Mouse (Mus musculus): ENCODE measurements around the gene Dtd1.

Gene Dtd1

DNA sequence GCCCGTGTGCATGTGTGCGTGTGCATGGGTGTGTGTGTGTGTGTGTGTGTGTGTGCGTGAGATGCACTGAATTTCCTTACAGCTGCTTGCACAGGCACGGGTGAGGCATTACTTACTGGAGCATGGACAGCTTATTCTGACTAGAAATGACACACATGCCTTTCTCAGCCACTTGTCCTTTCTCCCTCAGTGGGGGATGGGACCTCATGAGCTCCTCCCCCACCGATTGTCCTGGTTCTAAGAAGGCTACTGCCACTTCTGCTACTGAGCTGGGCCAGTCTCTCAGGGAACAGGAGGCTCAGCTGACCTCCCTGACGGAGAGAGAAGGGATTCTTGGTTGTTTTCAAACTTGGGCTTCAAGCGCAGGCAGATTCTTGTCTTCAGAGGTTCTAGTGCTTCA is 40.4 kb downstream of the Dtd1 start:
- no peak for DNase-seq (ENCODE audit: low read depth, low spot score)

DNA sequence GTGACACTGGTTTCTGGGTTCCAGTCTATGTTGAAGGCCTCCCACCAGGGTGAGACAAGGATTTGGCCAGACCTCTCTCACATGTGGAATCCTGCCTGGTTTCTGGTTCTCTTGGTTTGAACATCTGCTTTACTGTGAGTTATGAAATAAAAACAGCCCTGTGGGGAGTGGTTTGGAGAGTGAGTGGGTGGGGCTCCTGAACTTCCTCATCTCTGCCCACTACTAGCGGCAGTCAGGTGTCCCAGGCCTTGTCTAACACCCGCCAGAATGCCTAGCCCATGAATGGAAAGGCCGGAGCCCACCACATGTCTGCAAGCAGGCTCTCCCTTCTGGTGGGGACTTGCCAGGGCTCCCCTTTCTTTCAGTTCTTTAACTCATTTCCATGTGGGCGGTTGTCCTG is 42.3 kb downstream of the Dtd1 start:
- DNase-seq (ENCODE audit: low read depth, low spot score), result no peak

DNA sequence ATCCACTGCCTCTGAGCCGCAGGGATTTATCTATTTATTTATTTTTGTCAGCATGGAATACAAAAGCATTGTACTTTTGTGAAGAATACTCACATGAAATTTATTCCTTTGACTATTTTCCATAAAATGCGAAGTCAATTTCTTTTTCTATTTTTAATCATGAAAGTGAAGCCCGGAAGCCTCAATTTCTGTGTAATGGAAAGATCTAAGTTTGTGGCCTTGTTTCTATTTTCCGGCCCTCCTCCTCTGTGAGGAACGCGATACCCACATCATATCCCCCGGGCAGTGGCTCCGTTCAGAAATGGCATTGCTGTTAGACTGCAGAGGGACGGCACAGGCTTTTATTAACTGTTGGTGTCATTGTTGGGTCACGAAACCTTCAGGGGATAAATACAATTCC is 46.7 kb downstream of the Dtd1 start:
- no peak for DNase-seq (ENCODE audit: low read depth, low spot score)

DNA sequence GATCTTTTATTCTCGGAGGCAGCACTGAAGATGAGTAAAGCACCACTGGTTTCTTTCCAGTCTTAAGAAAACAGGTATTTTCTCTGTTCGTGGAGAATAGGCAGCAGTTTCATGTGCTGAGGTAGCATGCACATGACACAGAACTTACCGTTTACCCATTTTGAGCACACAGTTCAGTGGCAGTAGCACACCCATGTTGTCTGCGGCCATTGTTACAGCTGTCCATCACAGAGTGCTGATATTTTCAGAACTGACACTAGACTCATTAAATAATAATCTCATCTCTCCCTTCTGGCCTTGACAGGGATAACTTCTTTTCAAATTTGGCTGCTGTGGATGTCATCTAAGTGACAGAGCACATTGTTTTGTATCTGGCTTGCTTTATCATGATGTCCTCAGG is 47.5 kb downstream of the Dtd1 start:
- DNase-seq (ENCODE audit: low read depth, low spot score), result no peak

DNA sequence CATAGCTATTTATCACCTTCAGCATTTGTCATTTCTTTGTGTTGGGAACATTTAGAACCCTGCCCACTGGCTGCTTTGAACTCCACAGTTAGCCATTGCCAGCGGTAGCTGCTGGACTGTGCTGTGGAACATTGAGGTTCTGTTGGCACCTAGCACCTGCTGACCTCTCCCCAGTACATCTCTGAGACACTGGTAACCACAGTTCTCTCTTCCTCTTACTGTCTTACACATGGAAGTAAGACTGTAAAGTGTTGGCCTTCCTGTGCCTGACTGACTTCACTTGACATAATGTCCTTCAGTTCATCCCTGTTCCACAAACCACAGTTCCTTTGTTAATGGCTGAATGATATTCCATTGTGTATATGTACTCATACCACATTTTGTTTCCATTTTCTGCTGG is 50.3 kb downstream of the Dtd1 start:
- no peak for DNase-seq (ENCODE audit: low read depth, low spot score)

DNA sequence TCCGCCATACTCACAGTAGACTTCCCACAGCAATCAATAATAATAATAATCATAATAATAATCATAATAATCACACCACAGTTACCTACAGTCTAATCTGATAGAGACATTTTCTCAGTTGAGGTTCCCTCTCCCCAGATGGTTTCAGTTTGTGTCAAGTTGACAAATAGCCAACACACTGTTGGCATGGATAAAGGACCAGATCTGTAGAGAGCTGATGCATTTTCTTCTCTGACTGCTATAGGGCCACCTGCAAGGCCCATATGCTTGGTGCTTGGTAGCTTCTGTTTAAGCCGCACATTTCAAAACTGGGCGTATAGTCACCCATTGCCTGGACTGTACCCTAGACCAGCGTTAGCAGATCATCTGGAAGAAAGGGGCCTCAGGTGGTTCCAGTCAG is 53.1 kb downstream of the Dtd1 start:
- DNase-seq (ENCODE audit: low read depth, low spot score), result peak; percentile 82

DNA sequence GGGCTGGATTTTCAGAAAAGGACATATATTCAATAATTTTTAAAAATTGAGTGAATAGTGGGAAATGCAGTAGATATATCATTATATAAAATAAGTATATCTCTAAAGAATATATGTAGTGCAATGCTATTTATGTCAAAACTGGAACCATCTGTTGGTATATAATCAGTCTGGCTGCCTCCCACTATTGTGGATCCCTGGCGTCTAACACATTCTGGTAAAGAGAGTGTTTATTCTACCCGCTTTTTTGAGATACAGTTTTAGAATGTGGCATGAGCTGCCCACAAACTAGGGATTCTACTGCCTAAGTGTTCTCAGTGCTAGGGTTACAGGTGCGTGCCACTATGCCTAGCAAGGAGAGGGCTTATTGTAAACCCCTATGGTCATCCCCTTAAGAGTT is 55.6 kb downstream of the Dtd1 start:
- DNase-seq (ENCODE audit: low read depth, low spot score), result peak; percentile 79

DNA sequence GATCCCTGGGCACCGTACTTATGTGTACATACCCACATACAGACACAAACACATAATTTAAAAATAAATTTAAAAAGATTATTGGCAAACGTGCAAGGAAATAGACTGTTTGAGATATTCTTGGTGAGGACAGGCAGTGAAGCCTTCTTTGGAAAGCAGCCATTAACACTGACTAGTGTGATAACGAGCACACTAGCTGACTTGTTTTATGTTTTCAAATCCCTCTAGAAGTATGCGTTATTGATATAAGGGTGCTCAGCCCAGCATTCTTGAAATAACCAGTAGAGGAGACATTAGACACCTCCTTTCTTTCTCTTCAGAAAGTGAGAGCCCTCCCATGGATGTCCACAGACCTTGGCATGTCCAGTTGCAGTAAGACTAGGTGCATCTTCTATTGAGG is 68.8 kb downstream of the Dtd1 start:
- DNase-seq (ENCODE audit: low read depth, low spot score), result no peak

DNA sequence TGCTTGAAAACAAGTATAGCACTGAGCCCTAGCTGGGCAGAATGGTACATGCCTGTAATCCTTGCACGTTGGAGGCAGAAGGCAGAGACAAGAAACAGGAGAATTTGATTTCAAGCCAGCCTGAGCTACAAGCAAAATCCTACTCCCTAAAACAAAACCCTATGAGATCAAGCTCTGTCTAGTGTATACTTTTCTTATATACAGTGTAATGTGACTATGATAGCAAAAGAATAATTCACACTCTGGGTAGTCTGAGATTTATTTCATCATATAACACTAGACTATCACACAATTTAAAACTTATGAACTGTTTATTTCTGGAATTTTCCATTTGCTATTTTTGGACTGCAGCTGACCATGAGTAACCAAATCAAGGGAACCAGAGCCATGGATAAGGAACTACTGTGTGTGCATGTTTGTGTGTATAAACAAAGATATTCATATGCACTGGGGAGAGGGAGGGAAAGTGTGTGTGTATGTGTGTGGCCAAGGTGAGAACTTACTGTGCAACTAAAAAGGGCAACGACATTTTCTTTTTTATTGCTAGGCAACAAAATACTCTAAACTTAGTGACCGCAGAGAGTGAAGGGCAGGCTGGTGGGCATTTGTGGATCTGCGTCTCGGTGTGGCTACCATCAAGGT is 70.7 kb downstream of the Dtd1 start:
- no peak for DNase-seq (ENCODE audit: low read depth, low spot score)

DNA sequence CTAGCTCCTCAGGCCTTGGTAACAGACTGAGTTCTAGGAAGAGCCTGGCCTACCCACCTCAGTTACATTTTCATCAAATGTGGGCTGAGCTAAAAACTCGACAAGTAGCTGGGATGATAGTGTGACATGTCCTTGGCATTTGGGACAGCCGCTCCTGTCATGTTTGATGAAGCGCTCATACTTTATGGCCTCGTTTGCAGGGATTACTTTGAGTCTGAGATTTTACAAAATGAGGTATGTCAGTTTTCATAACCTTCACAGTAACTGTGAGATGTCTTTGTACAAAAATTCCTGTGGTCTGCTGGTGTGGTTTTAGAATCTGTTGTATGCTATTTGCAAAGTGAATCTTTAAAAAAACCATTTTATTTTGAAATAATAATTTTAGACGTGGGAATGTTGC is 72.7 kb downstream of the Dtd1 start:
- no peak for DNase-seq (ENCODE audit: low read depth, low spot score)

DNA sequence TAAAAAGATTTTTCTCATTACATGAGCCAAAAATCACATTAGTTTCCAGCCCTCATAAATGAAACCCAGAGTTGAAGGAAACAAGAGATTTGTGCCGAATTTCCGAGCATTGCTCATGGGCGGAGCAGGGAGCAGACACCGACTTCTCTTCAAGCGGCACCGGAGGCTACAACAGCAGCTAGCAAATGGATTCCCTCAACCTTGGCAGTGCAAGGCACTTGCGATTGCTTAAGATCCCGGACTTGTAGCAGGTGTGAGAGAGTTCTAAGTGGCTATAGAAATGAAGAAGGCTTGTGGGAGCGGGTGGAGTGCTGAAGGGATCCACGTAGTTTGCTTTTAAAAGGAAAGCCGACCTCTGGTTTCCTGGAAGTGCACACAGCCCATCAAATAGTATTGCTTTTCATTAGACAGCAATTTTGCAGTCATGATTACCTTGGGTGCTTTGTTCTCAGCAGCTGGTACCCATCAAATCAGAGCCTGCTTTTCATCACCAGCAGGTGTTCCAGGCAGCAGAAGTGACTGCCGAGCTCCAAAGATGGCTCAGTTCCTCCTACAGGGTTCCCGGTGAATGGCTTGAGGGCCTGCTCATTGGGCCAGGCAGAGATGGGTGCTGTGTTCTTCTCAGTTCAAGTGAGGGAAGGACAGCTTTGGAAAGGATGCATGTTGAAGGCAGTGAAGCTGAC is 77.0 kb downstream of the Dtd1 start:
- DNase-seq (ENCODE audit: low read depth, low spot score), result peak; percentile 61

DNA sequence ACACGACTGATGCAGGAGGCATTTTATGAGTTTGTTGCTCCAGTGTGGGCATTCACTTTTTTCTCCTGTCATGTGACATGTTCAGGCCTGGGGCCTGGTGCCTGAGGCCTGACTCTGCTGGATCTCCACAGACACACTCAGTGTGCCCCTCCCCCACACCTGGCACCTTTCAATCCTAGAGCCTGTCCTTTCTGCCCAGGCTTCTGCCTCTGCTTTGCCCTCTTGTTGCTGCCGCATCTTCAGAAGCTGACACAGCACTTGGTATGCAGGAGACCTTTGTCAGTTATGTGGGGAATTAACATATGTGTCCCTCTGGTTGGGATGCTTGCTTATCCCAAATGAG is 77.5 kb downstream of the Dtd1 start:
- DNase-seq (ENCODE audit: low read depth, low spot score), result no peak

DNA sequence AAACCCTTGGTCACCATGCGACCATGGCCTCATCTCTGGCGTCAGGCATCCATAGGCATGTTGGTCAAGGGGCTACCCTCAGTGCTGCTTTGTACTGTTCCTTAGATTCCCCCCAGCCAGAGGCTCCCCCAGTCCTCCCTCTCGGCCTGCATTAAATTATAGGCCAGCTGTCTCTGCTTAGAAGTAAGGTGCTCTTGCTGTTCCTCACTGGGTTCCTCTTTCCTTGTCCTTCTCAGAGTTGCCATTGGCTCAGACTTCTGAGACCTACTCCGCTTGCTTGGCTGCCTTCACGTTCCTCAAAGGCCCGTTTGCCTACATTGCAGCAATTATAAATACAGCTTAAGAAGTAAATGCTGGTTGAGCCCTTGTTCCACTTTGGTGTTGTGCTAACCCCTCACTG is 79.1 kb downstream of the Dtd1 start:
- DNase-seq (ENCODE audit: low read depth, low spot score), result no peak

DNA sequence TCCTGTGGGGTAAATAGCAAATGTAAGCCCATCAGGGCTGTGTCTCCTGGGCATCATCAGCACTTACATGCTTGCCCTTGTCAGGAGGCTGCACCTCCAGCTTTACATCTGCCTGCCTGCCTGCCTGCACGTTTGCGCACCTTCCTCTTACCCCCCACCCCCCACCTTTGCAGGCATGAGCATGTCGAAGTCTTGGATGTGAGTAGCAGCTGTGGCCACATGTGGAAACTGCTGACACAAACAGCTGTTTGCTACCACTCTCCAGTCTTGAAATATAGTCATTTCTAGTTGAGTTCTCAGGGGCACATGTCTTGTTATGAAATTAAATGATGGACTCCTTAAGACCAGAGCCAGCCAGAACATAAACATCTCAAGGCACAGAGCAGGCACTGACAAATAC is 79.7 kb downstream of the Dtd1 start:
- DNase-seq (ENCODE audit: low read depth, low spot score), result no peak

DNA sequence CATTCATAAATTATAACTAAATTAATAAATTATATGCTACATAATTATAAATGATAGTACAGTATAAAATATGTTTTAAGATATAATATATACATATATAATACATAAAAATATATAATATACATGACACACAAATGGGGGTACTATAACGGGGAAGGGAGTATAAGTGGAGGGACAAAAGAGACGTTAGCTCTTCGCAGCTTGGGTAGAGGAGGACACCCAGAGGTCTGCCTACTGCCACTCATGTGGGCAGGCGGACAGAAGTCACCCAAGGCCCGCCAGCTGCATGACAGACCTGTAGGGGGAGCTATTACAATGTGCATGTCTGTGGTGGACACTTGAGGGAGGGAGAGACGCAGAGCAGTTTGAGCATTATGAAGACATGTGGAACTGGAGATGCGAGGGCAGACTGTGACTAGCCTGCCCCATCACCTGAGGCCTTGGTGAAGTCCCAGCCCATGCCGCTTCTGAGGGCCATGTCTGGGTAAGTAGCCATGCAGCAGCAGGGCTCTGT is 92.6 kb downstream of the Dtd1 start:
- peak; percentile 48 for DNase-seq (ENCODE audit: low read depth, low spot score)

DNA sequence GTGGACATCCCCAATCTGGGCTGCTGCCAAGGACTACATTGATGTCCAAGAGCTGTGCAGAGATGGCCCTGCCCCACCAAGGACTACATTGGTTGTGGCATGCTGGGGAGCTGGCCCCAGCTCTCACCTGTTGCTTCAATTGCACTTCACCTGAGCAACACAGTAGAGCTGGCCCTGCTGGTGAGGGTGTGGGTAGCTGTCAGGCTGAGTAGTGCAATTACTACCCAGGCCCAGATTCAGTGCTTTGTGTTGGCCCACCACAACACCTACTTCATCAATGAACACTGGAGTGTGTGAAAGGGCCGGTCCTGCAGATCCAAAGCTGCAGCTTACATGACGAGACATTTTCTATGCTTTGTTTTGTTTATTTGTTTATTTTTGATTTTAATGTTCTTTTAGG is 93.1 kb downstream of the Dtd1 start:
- no peak for DNase-seq (ENCODE audit: low read depth, low spot score)

DNA sequence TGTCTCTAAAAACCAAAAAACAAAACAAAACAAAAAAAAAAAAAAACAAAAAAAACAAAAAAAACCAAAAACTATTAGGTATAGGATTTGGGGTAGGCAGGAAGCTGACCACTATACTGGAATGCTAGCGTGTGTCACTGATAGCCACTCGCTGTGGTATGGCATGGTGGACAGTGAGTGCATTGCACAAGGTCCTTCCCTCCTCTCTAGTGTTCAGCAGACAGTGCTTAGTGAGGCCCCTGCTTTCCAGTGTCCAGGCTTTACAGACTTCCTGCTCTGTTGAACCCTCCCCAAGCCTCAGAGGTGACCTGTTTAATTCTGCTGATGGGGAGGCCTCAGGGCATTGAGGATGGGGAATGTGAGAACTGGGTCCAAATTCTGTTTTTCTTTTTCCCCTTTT is 95.2 kb downstream of the Dtd1 start:
- no peak for DNase-seq (ENCODE audit: low read depth, low spot score)

DNA sequence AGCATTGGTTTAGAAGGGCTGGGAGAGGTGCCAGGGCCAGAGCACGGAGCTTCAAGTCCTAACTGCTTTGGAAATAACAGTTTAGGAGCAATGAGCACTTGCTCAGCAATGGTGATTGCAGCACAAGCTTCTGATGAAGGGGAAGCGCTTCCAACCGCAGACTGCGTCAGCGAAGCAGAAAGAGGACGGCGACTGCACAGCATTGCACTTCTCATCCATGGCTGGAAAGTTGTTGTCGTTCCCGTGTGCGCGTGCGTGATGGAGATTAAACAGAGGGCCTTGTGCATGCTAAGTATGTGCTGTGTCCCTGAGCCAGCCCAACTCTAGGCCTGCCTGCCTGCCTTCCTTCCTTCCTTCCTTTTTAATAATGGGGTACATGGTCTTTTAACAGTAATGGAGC is 98.3 kb downstream of the Dtd1 start:
- DNase-seq (ENCODE audit: low read depth, low spot score), result no peak

DNA sequence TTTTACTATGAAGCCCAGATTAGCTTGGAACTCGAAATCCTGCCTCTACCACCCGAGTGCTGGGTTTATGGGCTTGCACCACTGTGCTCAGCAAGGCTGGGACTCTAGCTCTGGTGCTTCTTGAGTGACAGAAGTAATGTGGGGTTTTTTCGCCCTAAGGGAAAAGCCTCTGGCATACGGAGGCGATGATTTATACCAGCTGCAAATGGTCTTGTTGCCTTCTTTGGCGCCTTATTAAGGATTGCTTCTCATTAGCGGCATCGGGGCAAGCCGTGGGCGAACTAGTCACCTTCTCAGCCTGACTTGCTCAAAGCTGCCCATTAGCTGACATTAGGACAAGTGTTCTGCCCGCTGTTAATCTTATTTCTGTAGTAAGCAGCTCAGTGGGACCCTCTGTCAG is 100.9 kb downstream of the Dtd1 start:
- peak; percentile 54 for DNase-seq (ENCODE audit: low read depth, low spot score)

DNA sequence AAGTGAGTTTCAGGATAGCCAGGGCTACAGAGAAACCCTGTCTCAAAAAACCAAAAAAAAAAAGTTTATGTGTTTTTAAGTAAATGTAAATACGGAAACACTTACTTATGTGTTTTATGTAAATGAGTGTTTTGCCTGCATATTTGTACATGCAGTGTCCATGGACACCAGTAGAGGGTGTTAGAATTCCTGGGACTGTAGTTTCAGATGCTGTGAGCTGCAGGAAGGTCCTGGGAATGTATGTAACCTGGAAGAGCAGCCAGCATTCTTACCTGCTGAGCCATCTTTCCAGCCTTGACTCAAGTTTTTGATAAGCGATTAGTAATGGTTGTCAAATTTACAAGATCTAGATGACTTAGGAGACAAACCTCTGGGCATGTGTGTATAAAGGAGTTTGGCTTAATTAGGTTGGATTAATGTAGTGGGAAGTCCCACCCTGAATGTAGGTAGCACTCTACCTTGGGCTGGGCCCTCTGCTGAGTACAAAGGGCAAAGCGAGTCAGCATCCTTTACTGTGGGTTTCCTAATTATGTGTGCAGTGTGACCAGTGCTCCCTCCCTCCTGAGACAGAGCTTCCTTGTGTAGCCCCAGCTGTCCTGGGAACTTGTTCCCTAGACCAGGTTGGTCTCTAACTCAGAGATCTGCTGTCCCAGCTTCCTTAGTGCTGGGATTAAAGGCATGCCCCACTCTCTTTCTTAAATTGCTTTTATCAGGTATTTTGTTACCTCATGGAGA is 101.9 kb downstream of the Dtd1 start:
- DNase-seq (ENCODE audit: low read depth, low spot score), result no peak

DNA sequence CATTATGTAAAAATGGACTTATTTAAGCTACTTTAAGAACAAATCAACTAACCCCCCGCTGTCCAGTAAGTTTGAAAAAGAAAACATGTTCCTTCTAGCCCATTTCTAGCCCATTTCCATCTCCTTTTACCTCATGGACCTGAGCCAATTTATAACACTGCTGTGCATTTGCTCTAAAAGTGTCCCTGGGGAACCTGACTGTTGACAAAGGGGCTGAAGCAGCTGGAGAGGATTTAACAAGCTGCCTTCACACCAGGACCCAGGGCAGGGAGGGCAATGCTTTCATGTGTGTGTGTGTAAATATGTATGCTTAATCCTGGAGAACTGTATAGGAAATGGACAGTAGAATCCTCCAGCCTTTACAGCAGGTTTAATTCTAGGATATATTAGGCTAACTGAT is 109.6 kb downstream of the Dtd1 start:
- peak; percentile 40 for DNase-seq (ENCODE audit: low read depth, low spot score)

DNA sequence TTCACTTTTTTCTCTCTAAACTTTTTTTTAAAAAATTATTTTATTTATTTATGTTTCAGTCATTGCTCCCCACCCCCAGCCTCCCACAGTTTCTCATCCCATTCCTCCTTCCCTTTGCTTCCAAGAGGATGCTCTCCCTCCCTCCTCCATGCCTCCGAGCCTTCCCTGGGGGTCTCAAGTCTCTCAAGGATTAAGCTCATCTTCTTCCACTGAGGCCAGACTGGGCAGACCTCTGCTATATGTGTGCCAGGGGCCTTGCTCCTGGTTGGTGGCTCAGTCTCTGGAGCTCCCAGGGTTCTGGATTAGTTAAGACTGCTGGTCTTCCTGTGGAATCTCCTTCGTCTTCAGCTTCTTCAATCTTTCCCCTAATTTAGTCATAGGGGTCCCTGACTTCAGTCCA is 110.0 kb downstream of the Dtd1 start:
- no peak for DNase-seq (ENCODE audit: low read depth, low spot score)

DNA sequence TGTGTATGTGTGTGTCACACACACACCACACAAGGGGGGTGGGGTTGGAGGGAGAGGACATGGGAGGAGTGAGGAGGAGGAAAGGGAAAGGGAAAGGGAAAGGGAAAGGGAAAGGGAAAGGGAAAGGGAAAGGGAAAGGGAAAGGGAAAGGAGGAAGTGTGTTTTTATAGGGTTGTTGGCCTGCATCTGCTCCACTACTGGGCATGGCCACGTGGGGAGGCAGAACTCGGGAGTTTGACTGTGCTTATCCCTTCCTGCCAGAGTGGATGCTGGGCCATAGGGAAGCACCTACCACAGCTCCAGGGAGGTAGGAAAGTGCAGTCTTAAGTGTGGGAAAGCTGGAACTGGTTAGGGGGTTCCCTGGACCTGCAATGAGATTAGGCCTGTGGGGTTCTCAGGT is 114.9 kb downstream of the Dtd1 start:
- no peak for DNase-seq (ENCODE audit: low read depth, low spot score)
